Mouse (Mus musculus): ENCODE data around the gene Trio.

GRCm38 (mm10) chr15:28064733-28065088 is 39.1 kb upstream of the Trio start:
- TF ChIP-seq CTCF (IDR thresholded peaks at IDR 0.05; ENCODE audit: insufficient read depth, low read length) (no peak), POLR2A (IDR thresholded peaks at IDR 0.05; ENCODE audit: borderline replicate concordance, extremely low read depth, low read depth, low read length) (no peak)
